Mouse (Mus musculus): Measurements from ENCODE around the gene Clec1a.
A peak's percentile ranks its signal among the peaks of the same experiment; 100 is the strongest.

Gene Clec1a

DNA sequence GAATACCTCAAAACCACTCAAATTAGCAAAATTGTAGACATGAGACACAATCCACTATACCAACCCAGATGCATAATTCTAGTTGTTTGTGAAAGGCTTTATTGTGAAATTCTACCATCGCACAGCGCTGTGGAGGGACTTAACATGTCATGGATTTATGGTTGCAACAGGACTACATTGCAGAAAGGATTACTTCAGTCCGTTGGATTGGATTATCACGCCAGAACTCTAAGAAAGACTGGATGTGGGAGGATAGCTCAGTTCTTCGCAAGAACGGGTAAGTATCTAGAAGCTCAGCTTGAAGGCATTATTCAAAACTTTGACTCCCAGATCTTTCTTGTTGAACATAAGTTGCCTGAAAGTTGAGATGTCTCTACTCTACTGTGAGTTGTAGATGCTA lies 48.4 kb downstream of the Clec1a start:
- no peak for DNase-seq

DNA sequence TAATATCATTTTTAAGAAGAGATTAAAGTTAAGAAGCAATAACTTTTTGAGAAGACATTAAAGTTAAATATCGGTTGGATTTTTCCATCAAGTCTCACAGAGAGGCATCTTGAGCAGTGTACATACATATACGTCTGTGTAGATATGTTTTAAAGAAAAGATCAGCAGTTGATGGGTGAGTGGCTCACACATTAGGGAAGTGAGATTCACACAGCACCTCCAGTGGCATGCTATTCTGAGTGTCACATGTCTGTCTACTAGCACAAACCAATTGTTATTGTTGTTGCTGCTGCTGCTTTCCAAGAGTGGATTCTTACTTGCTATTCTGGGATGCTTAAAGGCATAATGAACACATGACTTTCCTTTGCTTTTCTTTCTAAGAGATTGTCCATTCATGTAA lies 49.4 kb downstream of the Clec1a start:
- DNase-seq, result no peak

DNA sequence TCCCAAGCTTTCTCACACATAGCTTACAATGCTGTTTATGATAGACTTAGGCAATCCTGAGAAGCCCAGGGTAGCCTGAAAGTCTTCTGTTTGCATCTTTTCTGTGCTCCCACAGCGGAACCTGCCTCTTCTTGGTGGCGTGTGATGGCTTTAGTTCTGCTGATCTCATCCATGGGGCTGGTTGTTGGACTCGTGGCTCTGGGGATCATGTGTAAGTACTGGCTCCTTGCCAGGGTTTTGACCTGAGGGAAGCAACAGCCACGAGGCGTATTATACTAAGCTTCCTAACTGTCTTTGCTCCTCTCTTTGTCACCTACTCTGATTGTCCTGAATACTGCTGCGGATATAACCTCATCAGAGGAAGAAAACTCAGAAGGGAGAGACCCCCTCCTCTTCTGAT lies 51.9 kb downstream of the Clec1a start:
- peak; percentile 34 to 56 for DNase-seq

DNA sequence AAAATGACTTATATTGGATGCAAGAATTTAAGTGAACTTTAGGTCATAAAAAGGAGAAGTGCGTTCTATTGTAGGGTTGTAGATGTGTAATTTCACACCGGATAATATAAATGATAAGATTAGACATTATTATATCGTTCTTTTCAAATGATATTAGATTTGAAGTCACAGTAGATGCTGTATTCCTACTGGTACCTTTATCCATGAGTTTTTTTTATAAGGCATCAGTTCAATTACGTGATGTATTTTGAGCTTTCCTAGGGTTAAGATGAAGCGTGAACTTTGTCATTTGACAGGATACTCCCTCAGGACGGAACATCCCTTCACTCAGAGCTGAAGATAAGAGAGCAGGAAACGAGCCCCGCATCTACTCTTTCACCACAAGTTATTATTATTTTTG lies 54.8 kb downstream of the Clec1a start, which contains the start of gene Clec1b:
Gene Clec1b (plus strand): TSS at position 301 of the 400 bp plus-strand sequence.
- no peak for DNase-seq

DNA sequence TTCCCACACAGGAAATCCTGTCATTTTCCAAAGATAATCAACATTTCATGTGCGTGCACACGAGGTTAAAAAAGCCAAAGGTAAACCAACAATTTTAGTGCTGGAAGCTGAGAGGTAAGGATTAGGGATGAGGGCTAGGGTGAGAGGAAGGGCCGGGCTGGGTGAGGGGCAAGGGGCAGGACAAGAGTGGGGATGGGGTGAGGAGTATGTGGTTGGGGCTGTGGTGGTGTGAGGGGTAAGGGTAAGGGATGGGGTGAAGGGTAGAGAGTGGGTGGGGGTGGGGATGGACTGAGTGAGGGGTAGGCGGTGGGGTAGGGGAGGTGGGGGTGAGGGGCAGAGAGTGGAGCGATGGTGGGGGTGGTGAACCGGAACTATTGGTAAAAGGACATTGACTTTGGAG lies 58.1 kb downstream of the Clec1a start:
- DNase-seq, result no peak

DNA sequence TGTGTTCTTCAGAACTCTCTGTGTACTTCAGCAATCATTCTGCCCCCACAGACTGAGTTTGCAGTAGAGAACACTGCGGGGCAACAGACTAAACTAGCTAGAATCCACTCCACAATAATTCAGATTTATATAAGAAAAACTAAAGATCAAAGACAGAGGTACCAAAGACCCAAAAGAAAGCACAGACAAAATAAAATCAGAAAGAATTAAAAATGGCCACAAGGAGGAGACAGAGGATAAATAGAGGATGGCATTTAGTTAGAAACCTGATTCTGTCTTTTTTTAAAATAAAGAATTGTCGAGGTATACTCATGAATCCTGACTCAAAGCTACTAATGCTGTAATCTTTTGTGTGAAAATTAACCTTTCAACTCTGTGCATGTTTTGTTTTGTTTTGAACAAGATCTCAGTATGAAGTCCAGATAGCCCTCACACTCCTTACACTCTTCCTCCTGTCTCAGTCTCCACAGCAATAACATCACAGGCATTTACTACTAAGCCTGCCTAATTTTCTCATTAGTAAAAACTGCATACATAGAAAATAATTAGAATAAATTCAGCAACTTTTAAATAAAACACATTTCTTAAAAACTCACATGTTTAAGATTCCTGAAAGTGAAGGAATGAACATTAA lies 58.6 kb downstream of the Clec1a start:
- no peak for DNase-seq

DNA sequence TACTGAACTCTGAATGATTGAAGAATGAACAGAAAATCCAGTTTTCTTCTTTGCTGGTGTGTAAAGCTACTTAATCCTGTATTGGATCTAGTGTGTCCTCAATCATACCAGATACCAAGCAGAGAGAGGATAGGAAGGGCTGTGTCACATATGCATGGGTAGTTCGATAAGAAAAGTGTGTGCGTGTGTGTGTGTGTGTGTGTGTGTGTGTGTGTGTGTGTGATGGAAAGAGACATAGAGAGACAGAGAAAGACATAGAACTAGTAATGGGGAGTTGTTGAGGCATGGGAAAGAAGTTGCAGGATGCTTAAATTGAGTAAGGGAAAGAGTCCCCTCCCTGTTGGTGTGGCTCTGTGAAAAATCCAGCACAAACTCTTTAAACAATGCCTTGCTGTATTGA lies 66.0 kb downstream of the Clec1a start, which contains the start of gene Clec12b:
Gene Clec12b (minus strand): TSS at position 101 of the 400 bp plus-strand sequence.
- DNase-seq, result no peak

DNA sequence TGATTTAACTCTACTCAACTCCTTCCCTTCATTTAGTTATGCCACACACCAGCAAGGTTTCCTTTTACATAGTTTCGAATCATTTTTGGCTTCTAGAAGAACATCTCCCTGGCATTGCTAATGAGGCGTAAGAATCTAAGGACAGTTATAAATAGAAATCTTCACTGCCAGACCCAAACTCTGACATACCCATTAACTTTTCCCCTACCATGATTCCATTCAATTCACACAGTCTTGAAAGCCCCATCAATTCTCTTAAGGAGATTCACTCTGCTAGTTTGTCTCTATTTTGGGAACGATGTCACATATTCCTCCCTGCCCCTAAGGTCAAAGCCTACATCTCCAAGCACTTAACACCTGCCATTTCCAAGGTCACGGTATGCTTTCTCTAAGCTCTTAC lies 66.8 kb downstream of the Clec1a start:
- DNase-seq, result no peak

DNA sequence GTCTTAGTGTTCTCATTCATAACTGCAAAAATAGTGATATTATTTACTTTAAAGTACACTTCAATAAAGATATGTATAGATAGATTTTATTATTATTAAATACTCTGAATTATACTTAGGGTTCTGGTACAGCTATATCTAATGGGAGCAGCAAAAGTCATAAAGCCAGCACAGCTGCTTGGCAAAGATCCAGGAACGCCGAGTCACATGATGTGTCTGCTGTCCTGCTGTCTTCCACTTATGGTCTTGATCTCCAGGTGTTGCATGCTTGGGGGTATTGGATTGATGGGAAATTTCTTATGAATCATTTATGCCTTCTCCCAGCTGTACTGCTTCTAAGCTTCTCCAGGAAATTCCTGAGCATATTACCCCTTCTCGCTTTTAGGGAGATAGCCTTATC lies 68.3 kb downstream of the Clec1a start:
- DNase-seq, result peak; percentile 14 to 16

DNA sequence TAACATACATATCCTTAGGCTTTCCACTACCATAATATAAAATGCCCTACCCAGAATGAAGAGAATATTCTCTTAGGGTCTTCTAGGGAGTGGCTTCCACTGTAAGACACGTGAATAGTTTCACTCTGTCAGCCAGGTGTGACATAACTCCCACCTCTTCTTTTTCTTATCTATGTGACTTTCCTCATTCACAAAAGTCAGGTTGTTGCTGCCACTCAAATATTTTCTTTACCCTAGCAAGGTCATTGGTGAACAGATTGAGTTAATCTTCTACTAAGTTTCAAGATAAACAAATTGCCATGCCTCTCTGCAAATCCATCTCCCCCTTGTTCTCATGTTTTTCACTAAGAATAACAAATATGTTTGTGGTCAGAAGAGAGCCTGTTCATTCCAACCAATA lies 70.1 kb downstream of the Clec1a start:
- DNase-seq, result no peak

DNA sequence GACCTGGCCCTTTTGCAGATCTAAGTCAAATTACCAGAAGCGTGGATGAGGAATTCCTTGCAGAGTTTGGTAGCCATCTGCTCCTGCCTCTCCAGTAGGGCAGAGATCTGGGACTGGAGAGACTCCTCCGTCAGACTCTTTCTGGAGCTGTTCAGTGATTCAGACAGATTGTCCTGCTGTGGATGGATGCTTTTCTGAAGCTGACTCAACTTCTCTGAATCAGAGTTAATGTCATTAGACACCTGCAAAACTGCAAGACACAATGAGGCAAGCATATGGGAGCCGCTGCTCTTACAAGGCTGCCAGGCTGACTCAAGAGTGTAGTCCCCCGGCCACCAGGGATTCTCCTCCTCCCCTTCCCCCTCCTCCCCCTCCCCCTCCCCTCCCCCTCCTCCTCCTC lies 71.3 kb downstream of the Clec1a start:
- DNase-seq, result no peak

DNA sequence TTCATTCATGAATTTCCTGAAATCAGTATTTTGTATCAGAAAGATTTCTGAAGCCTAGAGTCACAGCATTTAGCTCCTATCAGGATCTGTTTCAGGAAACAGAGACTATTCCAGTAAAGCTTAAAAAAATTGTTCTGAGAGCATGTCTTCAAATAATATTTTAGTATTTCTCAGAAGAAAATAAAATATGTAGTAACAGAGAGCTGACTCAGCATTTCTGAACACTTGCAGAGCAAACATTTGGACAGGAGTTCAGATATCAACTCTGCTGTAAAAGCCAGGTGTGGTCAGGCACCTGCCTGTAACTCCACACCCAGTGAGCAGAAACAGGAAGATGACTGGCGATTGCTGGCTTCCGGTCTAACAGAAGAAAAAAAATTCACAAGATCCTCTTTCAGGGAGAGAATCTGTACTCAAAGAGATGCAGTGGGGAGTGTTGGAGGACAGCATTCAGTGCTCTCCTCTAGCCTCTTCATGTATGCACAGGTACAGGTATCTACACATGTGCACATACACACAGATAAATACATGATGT lies 76.8 kb downstream of the Clec1a start:
- no peak for DNase-seq

Data from kidney, postnatal 4 days (tissue).